Comparison of ENCODE assay signal across 13 mouse cellular contexts in the genomic region with DNA sequence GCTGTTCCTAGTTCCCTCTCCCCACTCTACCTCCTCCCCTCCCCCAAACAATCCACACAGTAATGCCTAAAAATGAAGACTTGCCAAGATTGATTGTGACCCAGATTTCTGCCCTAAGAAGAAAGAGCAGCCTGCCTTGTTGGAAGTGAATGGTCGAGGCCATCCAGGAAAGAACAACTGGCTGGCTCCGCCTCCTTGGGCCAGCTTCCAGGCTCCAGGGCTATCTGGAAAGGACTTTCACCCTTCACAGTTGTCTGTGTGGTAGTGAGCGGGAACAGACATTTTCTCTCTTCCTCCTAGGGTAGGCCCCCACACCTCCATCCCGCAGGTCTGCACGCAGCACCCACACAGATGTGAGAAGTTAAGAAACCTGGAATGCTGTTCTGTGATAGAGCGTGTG. TPM values are rescaled to one million over a fixed set of nuclear protein-coding genes. Genes with fewer than 3 reads are reported as not detected.
DNase-seq lines count a peak whose midpoint lies in the region; ATAC-seq lines count a peak whose summit lies in the region.
"Had no signal": no experiment of that assay in that cellular context is flagged by ENCODE, and none has a peak within 500 bp of the region (broad histone marks: within the 10 kb centered on the region; RNA-seq: fewer than 3 reads in every experiment).

No protein-coding gene starts in this region.

- H3K4me3 ChIP-seq in intestine, embryonic 15.5 days (replicated peaks) = no peak overlapping the region
- H3K4me3 ChIP-seq in liver, embryonic 12.5 days = no peak overlapping the region
- no peak overlapping the region for H3K4me3 ChIP-seq in forebrain, embryonic 11.5 days (ENCODE audit: low read depth, low read length)
- H3K4me3 ChIP-seq in hindbrain, embryonic 16.5 days (ENCODE audit: low read length) = no peak overlapping the region
- H3K4me3 ChIP-seq: embryonic facial prominence, embryonic 10.5 days; forebrain, embryonic 15.5 days; midbrain, embryonic 10.5 days had no signal

- H3K27me3 ChIP-seq in intestine, embryonic 15.5 days (replicated peaks) = peaks cover 21% of the 10 kb centered on the region
- peaks cover 21% of the 10 kb centered on the region for H3K27me3 ChIP-seq in liver, embryonic 12.5 days (replicated peaks)
- peaks cover 12% of the 10 kb centered on the region for H3K27me3 ChIP-seq in forebrain, embryonic 11.5 days (ENCODE audit: control insufficient read depth, insufficient read depth, low read length)
- H3K27me3 ChIP-seq in hindbrain, embryonic 16.5 days (replicated peaks; ENCODE audit: control insufficient read depth, insufficient read depth, low read length) = no peaks in the 10 kb centered on the region

- peak; percentile 71 for ATAC-seq in intestine, embryonic 15.5 days
- no peak for ATAC-seq in liver, embryonic 12.5 days
- ATAC-seq in forebrain, embryonic 11.5 days (replicated peaks; ENCODE audit: low FRiP score) = no peak
- no peak for ATAC-seq in hindbrain, embryonic 16.5 days
- ATAC-seq: forebrain, embryonic 15.5 days had no signal

- H3K4me1 ChIP-seq in intestine, embryonic 15.5 days (replicated peaks) = peaks cover 16% of the 10 kb centered on the region
- H3K4me1 ChIP-seq in liver, embryonic 12.5 days = peaks cover 70% of the 10 kb centered on the region
- 0 out of 2 replicates have a peak, but pooled peaks cover 2% of the 10 kb centered on the region for H3K4me1 ChIP-seq in forebrain, embryonic 11.5 days (replicated peaks; ENCODE audit: control insufficient read depth, insufficient read depth, low read length)
- H3K4me1 ChIP-seq in hindbrain, embryonic 16.5 days (ENCODE audit: control insufficient read depth, insufficient read depth, low read depth, low read length) = no peaks in the 10 kb centered on the region; the same call in 1 of the 2 replicates

- DNase-seq in heart, postnatal 4 days = peak; percentile 27
- no peak for DNase-seq in heart, adult 18-20 months
- DNase-seq in adrenal gland, adult 8-10 months = peak; percentile 45
- no peak for DNase-seq in forebrain, embryonic 11.5 days (ENCODE audit: low spot score)
- DNase-seq: lung, adult 2 months; thymus, postnatal 4 days had no signal

- WGBS in intestine, embryonic 15.5 days = 62% methylated on average over 6 of the region's 6 CpGs
- WGBS in liver, embryonic 12.5 days (ENCODE audit: insufficient replicate concordance) = 81% methylated on average over 6 of the region's 6 CpGs
- WGBS in forebrain, embryonic 11.5 days = 87% methylated on average over 6 of the region's 6 CpGs
- WGBS in hindbrain, embryonic 16.5 days = 75% methylated on average over 6 of the region's 6 CpGs

- H3K4me2 ChIP-seq in intestine, embryonic 15.5 days (replicated peaks) = no peak overlapping the region
- H3K4me2 ChIP-seq in liver, embryonic 12.5 days = peak overlapping the region; percentile 95
- no peak overlapping the region for H3K4me2 ChIP-seq in forebrain, embryonic 11.5 days (ENCODE audit: low read depth, low read length, severe bottlenecking)
- no peak overlapping the region for H3K4me2 ChIP-seq in hindbrain, embryonic 16.5 days (ENCODE audit: low read length)
- H3K4me2 ChIP-seq: forebrain, embryonic 15.5 days had no signal

- H3K9ac ChIP-seq in intestine, embryonic 15.5 days = no peak overlapping the region
- H3K9ac ChIP-seq in liver, embryonic 12.5 days = no peak overlapping the region
- no peak overlapping the region for H3K9ac ChIP-seq in forebrain, embryonic 11.5 days (ENCODE audit: low read length)
- no peak overlapping the region for H3K9ac ChIP-seq in hindbrain, embryonic 16.5 days (ENCODE audit: low read depth, low read length)
- H3K9ac ChIP-seq: forebrain, embryonic 15.5 days had no signal

- no peaks in the 10 kb centered on the region for H3K36me3 ChIP-seq in intestine, embryonic 15.5 days
- peaks cover 58% of the 10 kb centered on the region for H3K36me3 ChIP-seq in liver, embryonic 12.5 days
- no peaks in the 10 kb centered on the region for H3K36me3 ChIP-seq in forebrain, embryonic 11.5 days (ENCODE audit: control insufficient read depth, insufficient read depth, low read length)
- 0 out of 2 replicates have a peak, but pooled peaks cover 2% of the 10 kb centered on the region for H3K36me3 ChIP-seq in hindbrain, embryonic 16.5 days (ENCODE audit: control insufficient read depth, insufficient read depth, low read length)
- H3K36me3 ChIP-seq: embryonic facial prominence, embryonic 10.5 days; forebrain, embryonic 15.5 days; midbrain, embryonic 10.5 days had no signal

- no peaks in the 10 kb centered on the region for H3K9me3 ChIP-seq in intestine, embryonic 15.5 days
- H3K9me3 ChIP-seq in liver, embryonic 12.5 days (replicated peaks) = no peaks in the 10 kb centered on the region
- no peaks in the 10 kb centered on the region for H3K9me3 ChIP-seq in forebrain, embryonic 11.5 days (ENCODE audit: control insufficient read depth, low read length)
- H3K9me3 ChIP-seq in hindbrain, embryonic 16.5 days (ENCODE audit: control insufficient read depth, low read length) = no peaks in the 10 kb centered on the region
- H3K9me3 ChIP-seq: embryonic facial prominence, embryonic 10.5 days; forebrain, embryonic 15.5 days; midbrain, embryonic 10.5 days had no signal

- H3K27ac ChIP-seq in intestine, embryonic 15.5 days = no peak overlapping the region
- H3K27ac ChIP-seq in liver, embryonic 12.5 days = peak overlapping the region; percentile 97
- no peak overlapping the region for H3K27ac ChIP-seq in forebrain, embryonic 11.5 days (ENCODE audit: low read depth, low read length)
- no peak overlapping the region for H3K27ac ChIP-seq in hindbrain, embryonic 16.5 days (ENCODE audit: low read depth, low read length)
- H3K27ac ChIP-seq: embryonic facial prominence, embryonic 10.5 days; forebrain, embryonic 15.5 days; midbrain, embryonic 10.5 days had no signal

RNA-seq across cellular contexts. Expression of gene Ccdc92b, which starts 4.3 kb away (rescaled TPM):
- total RNA-seq in heart, postnatal 4 days (2021) = under 1 TPM; 0.60 to 0.72 TPM
- under 1 TPM; 0.20 to 0.26 TPM for total RNA-seq in heart, adult 18-20 months (2021)
- 1 to 10 TPM; 3.9 to 7.0 (median 4.5) TPM for total RNA-seq in adrenal gland, adult 8-10 months (2022)
- polyA plus RNA-seq in intestine, embryonic 15.5 days (2015; fragmentation: Nextera tagmentation; extraction: Ambion mirVana) = 0.52 and 0.54 TPM in 2 replicates
- 14.7 and 16.0 TPM in 2 replicates for polyA plus RNA-seq in liver, embryonic 12.5 days (2016; fragmentation: Nextera tagmentation; extraction: Ambion mirVana)
- 1.5 and 2.0 TPM in 2 replicates for polyA plus RNA-seq in forebrain, embryonic 11.5 days (2014; fragmentation: Nextera tagmentation; extraction: Ambion mirVana)
- 2.5 and 2.9 TPM in 2 replicates for polyA plus RNA-seq in hindbrain, embryonic 16.5 days (2015; fragmentation: Nextera tagmentation; extraction: Ambion mirVana)
- total RNA-seq: CH12.LX had no signal

RNA-seq across cellular contexts. Expression of gene Rap1gap2, which starts 13.0 kb away (rescaled TPM):
- 10 to 100 TPM; 47.8 to 53.8 TPM for total RNA-seq in heart, postnatal 4 days (2021)
- 10 to 100 TPM; 74.4 to 94.6 TPM for total RNA-seq in heart, adult 18-20 months (2021)
- total RNA-seq in adrenal gland, adult 8-10 months (2022) = 10 to 100 TPM in 2 of 4 experiments, 1 to 10 TPM in 2; 8.2 to 19.6 (median 12.7) TPM
- 12.1 and 12.4 TPM in 2 replicates for polyA plus RNA-seq in intestine, embryonic 15.5 days (2015; fragmentation: Nextera tagmentation; extraction: Ambion mirVana)
- 0.96 and 1.4 TPM in 2 replicates for polyA plus RNA-seq in liver, embryonic 12.5 days (2016; fragmentation: Nextera tagmentation; extraction: Ambion mirVana)
- polyA plus RNA-seq in forebrain, embryonic 11.5 days (2014; fragmentation: Nextera tagmentation; extraction: Ambion mirVana) = 1.3 and 1.8 TPM in 2 replicates
- 13.7 and 15.0 TPM in 2 replicates for polyA plus RNA-seq in hindbrain, embryonic 16.5 days (2015; fragmentation: Nextera tagmentation; extraction: Ambion mirVana)

RNA-seq across cellular contexts. Expression of gene Cluh, which starts 25.6 kb away (rescaled TPM):
- 100 to 1,000 TPM; 220 to 229 TPM for total RNA-seq in heart, postnatal 4 days (2021)
- total RNA-seq in heart, adult 18-20 months (2021) = 100 to 1,000 TPM; 209 to 234 TPM
- 100 to 1,000 TPM; 198 to 241 (median 220) TPM for total RNA-seq in adrenal gland, adult 8-10 months (2022)
- 56.4 and 61.4 TPM in 2 replicates for polyA plus RNA-seq in intestine, embryonic 15.5 days (2015; fragmentation: Nextera tagmentation; extraction: Ambion mirVana)
- 49.6 and 50.1 TPM in 2 replicates for polyA plus RNA-seq in liver, embryonic 12.5 days (2016; fragmentation: Nextera tagmentation; extraction: Ambion mirVana)
- 18.9 and 21.9 TPM in 2 replicates for polyA plus RNA-seq in forebrain, embryonic 11.5 days (2014; fragmentation: Nextera tagmentation; extraction: Ambion mirVana)
- 18.7 and 22.7 TPM in 2 replicates for polyA plus RNA-seq in hindbrain, embryonic 16.5 days (2015; fragmentation: Nextera tagmentation; extraction: Ambion mirVana)

Comparison
In these comparisons a context has a peak if more than half of its experiments do, and no peak if none do; other contexts are left out.
1. DNase-seq: peak in heart, postnatal 4 days (single experiment) and adrenal gland, adult 8-10 months (single experiment); none in heart, adult 18-20 months (0 of 2) and forebrain, embryonic 11.5 days (single experiment).